Mouse (Mus musculus) ES-Bruce4 (cell line): ENCODE results near the gene Nosip. TPM values are rescaled to one million over a fixed set of nuclear protein-coding genes. Genes with fewer than 3 reads are reported as not detected.
"Not testable (repeated sequence)": the region's sequence is repeated elsewhere in the genome, so short reads cannot be mapped to it uniquely, and the experiment has no call there.

Experiments
- H3K27ac ChIP-seq: 2 replicates; pipeline ENCODE4 v1.5.1; 2012; ENCODE audit warnings: low read length, inconsistent platforms; ENCODE audit not compliant: insufficient read depth
- H3K27me3 ChIP-seq: 2 replicates; pipeline ENCODE4 v1.6.1; 2012; ENCODE audit warnings: mild to moderate bottlenecking, low read length, inconsistent platforms; ENCODE audit not compliant: control insufficient read depth, poor library complexity, insufficient read depth, severe bottlenecking
- H3K36me3 ChIP-seq: 2 replicates; pipeline ENCODE4 v1.6.1; 2012; ENCODE audit warnings: inconsistent platforms, mild to moderate bottlenecking, low read length, moderate library complexity; ENCODE audit not compliant: control insufficient read depth, poor library complexity, insufficient read depth, severe bottlenecking
- H3K4me1 ChIP-seq: one replicate; pipeline ENCODE4 v1.8.1; 2011; ENCODE audit warnings: low read length; ENCODE audit not compliant: control insufficient read depth, insufficient read depth
- H3K4me3 ChIP-seq: 2 replicates; pipeline ENCODE4 v1.5.1; 2011; ENCODE audit warnings: low read depth, mild to moderate bottlenecking, low read length
- H3K9ac ChIP-seq: 2 replicates; pipeline ENCODE4 v1.6.1; 2012; ENCODE audit warnings: low read depth, mild to moderate bottlenecking, inconsistent platforms; ENCODE audit not compliant: poor library complexity, severe bottlenecking
- H3K9me3 ChIP-seq: replicated peaks from 2 replicates; pipeline ENCODE4 v1.6.1; 2012; ENCODE audit warnings: mild to moderate bottlenecking, low read length, inconsistent platforms; ENCODE audit not compliant: control insufficient read depth, poor library complexity, insufficient read depth, severe bottlenecking
- CTCF ChIP-seq: IDR thresholded peaks from one replicate; pipeline ENCODE4 v1.8.1; 2011; ENCODE audit warnings: low read depth, low read length
- EP300 ChIP-seq: IDR thresholded peaks from 2 replicates; pipeline ENCODE4 v1.6.1; 2011; ENCODE audit warnings: low read depth, low read length; ENCODE audit not compliant: insufficient read depth
- POLR2A ChIP-seq: IDR thresholded peaks from one replicate; pipeline ENCODE4 v1.8.1; 2011; ENCODE audit warnings: low read length; ENCODE audit not compliant: insufficient read depth
- polyA plus RNA-seq: library from polyadenylated mRNA; stranded (reverse); fragments of >200 nt; gene quantifications from 2 replicates; pipeline ENCODE4 v1.2.4, GENCODE M21; 2011; ENCODE audit warnings: low read depth; ENCODE audit not compliant: missing spikeins, insufficient read depth, insufficient read length

The Nosip gene
- polyA plus RNA-seq, 1 experiment = 62.4 TPM

DNA sequence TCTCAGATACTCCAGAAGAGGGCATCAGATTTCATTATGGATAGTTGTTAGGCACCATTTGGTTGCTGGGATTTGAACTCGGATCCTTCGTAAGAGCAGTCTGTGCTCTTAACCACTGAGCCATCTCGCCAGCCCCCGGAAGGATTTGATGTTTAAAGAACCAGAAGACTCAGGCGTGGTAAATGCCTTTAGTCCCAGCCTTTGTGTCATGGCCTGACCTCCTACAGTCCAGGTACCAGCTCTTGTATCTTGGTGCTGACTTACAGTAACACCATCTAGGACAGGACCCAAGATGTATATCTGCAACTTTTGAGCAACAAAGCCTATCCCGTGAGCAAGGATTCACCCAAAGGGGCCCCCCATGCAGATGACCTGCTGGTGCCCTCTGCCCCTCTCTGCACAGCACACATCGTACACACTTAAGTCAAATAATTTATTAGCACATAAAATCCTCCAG, 62.9 kb downstream of the Nosip start:
- Histone ChIP-seq H3K36me3 (peaks cover 66% of the 10 kb centered on the region), H3K4me1 (peaks cover 2% of the 10 kb centered on the region), H3K27ac (peak overlapping the region; percentile 96), H3K9me3 (no peaks in the 10 kb centered on the region), H3K9ac (peak overlapping the region; percentile 99), H3K4me3 (peak overlapping the region; percentile 96), H3K27me3 (no peaks in the 10 kb centered on the region)
- TF ChIP-seq POLR2A = peak; percentile 42
- TF ChIP-seq CTCF = no peak

GRCm38 (mm10) chr7:45125649-45126048, 63.4 kb downstream of the Nosip start:
- Histone ChIP-seq H3K27ac (peak overlapping the region; percentile 96), H3K9ac (peak overlapping the region; percentile 99), H3K36me3 (peaks cover 61% of the 10 kb centered on the region), H3K4me3 (peak overlapping the region; percentile 96)
- not testable (repeated sequence) for H3K4me1 ChIP-seq, H3K27me3 ChIP-seq, H3K9me3 ChIP-seq

DNA sequence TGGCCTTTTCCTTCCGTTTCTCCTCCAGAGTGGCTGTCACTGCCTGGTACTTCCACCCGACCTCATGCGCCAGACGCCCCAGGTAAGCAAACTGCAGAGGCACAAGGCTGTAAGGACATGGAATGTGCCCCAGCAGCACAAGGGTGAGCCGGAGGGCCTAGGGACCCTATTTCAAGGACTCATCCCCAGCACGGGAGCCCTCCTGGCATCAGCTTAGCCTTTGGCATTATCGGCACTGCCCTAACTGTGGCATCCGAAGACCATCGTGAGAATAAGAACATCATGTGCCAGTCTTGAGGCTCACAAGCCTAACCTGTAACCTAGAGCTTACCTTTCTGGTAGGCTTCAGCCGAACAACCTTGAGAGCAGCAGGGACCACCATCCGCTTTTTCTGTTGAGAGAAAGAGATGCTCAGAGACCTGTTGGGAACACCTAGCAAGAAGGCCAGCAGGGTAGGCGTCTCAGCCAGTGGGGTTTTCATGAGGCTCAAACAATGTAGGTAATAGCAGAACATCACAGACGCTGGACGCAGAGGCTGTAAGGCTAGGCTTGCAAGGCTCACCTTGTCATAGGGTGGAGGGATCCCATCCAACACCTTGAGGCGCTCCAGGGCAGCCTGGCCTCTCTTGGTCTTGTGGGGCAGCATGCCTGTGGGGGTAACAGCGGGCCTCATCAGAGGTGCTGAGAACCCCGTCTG, 64.1 kb downstream of the Nosip start:
- Histone ChIP-seq H3K9ac (peak overlapping the region; percentile 99), H3K36me3 (peaks cover 55% of the 10 kb centered on the region), H3K27ac (peak overlapping the region; percentile 96), H3K4me3 (peak overlapping the region; percentile 96), H3K9me3 (no peaks in the 10 kb centered on the region), H3K4me1 (peaks cover 2% of the 10 kb centered on the region), H3K27me3 (no peaks in the 10 kb centered on the region)
- TF ChIP-seq CTCF = no peak
- TF ChIP-seq POLR2A = no peak
- TF ChIP-seq EP300 = no peak

DNA sequence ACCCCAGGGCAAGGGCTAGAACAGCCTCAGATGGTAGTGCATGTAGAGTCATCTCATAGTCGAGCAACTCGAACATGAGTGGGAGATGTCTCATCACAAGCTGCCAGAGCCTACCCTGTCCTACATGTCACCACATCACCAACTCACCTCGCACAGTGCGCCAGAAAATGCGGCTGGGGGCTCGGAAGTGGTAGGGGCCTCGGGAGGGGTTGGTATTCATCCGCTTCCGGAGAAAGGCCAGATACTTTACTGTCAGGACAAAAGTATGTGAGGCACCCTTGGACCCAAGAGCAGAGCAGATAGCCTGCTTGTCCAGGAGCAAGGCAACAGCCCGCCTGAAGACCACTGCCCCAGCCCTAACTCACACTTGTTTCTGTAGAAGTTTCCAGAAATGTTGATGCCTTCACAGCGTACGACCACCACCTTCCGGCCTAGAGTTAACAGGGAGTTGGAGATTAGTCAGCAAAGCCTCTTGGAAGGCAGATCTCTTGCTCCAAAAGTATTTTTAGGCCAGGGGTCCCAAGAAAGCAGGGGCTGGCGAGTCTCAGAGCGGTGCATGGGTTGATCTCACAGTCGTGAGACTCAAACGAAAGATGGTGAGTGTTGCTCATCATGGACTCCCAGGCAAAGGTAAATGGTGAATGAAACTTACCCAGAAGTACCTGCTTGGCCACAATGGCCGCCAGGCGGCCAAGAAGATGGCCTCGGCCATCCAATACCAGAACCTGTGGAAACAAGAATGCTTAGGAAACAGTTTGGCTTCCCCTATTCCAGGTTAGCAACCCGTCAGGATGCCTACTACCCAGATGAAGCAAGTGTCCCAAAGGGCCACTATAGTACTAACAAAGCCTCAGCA, 64.8 kb downstream of the Nosip start:
- H3K36me3 ChIP-seq = peaks cover 47% of the 10 kb centered on the region
- peak overlapping the region; percentile 96 for H3K27ac ChIP-seq
- TF ChIP-seq POLR2A = no peak
- TF ChIP-seq CTCF = no peak
- no peak for TF ChIP-seq EP300
- no peaks in the 10 kb centered on the region for H3K27me3 ChIP-seq
- H3K4me1 ChIP-seq = no peaks in the 10 kb centered on the region
- H3K9ac ChIP-seq = peak overlapping the region; percentile 99
- peak overlapping the region; percentile 96 for H3K4me3 ChIP-seq
- no peaks in the 10 kb centered on the region for H3K9me3 ChIP-seq

Other genes starting within 250 kb of the Nosip start
- gene Nup62, start 246.3 kb upstream of the Nosip start, polyA plus RNA-seq = 90.6 and 109 TPM in 2 replicates
- 4.7 and 6.4 TPM in 2 replicates for gene Il4i1, start 246.0 kb upstream of the Nosip start, polyA plus RNA-seq
- gene Atf5, start 245.8 kb upstream of the Nosip start, polyA plus RNA-seq = 9.6 and 14.6 TPM in 2 replicates
- gene Akt1s1, start 213.4 kb upstream of the Nosip start, polyA plus RNA-seq = 38.1 and 38.3 TPM in 2 replicates
- gene Tbc1d17, start 213.3 kb upstream of the Nosip start, polyA plus RNA-seq = 33.9 and 46.7 TPM in 2 replicates
- 22.3 and 30.3 TPM in 2 replicates for gene Pnkp, start 205.3 kb upstream of the Nosip start, polyA plus RNA-seq
- 153 and 160 TPM in 2 replicates for gene Ptov1, start 192.6 kb upstream of the Nosip start, polyA plus RNA-seq
- gene Med25, start 169.7 kb upstream of the Nosip start, polyA plus RNA-seq = 54.0 and 65.6 TPM in 2 replicates
- 15.5 and 17.5 TPM in 2 replicates for gene Fuz, start 166.3 kb upstream of the Nosip start, polyA plus RNA-seq
- gene Ap2a1, start 132.9 kb upstream of the Nosip start, polyA plus RNA-seq = 88.5 and 107 TPM in 2 replicates
- not detected in 2 replicates for gene Tsks, start 119.2 kb upstream of the Nosip start, polyA plus RNA-seq
- 73.3 and 84.5 TPM in 2 replicates for gene Cpt1c, start 87.6 kb upstream of the Nosip start, polyA plus RNA-seq
- gene Prmt1, start 75.9 kb upstream of the Nosip start, polyA plus RNA-seq = 461 and 485 TPM in 2 replicates
- 56.1 and 57.5 TPM in 2 replicates for gene Irf3, start 64.8 kb upstream of the Nosip start, polyA plus RNA-seq
- 41.9 and 46.8 TPM in 2 replicates for gene Bcl2l12, start 63.7 kb upstream of the Nosip start, polyA plus RNA-seq
- gene Scaf1, start 46.1 kb upstream of the Nosip start, polyA plus RNA-seq = 64.2 and 73.2 TPM in 2 replicates
- 72.4 and 80.4 TPM in 2 replicates for gene Rras, start 44.5 kb upstream of the Nosip start, polyA plus RNA-seq
- gene Prr12, start 9.5 kb upstream of the Nosip start, polyA plus RNA-seq = 35.0 and 35.5 TPM in 2 replicates
- gene Prrg2, start 248 bp downstream of the Nosip start, polyA plus RNA-seq = 7.7 and 12.0 TPM in 2 replicates
- gene Rcn3, start 29.8 kb downstream of the Nosip start, polyA plus RNA-seq = 66.7 and 88.2 TPM in 2 replicates
- 2.0 and 2.5 TPM in 2 replicates for gene Fcgrt, start 41.4 kb downstream of the Nosip start, polyA plus RNA-seq
- gene Rps11, start 62.0 kb downstream of the Nosip start, polyA plus RNA-seq = 2,753 and 2,969 TPM in 2 replicates
- 3,729 and 4,020 TPM in 2 replicates for gene Rpl13a, start 66.3 kb downstream of the Nosip start, polyA plus RNA-seq
- gene Gm45713, start 73.8 kb downstream of the Nosip start, polyA plus RNA-seq = not detected in 2 replicates
- 3.0 and 3.7 TPM in 2 replicates for gene Flt3l, start 74.0 kb downstream of the Nosip start, polyA plus RNA-seq
- 38.5 and 43.6 TPM in 2 replicates for gene Pih1d1, start 91.9 kb downstream of the Nosip start, polyA plus RNA-seq
- gene Aldh16a1, start 92.2 kb downstream of the Nosip start, polyA plus RNA-seq = 36.9 and 44.2 TPM in 2 replicates
- 0.94 and 1.6 TPM in 2 replicates for gene Slc17a7, start 101.5 kb downstream of the Nosip start, polyA plus RNA-seq
- 0.68 and 1.2 TPM in 2 replicates for gene Gfy, start 117.1 kb downstream of the Nosip start, polyA plus RNA-seq
- gene Pth2, start 118.6 kb downstream of the Nosip start, polyA plus RNA-seq = not detected in 2 replicates
- gene Ccdc155, start 142.5 kb downstream of the Nosip start, polyA plus RNA-seq = 2.2 and 2.6 TPM in 2 replicates
- gene Dkkl1, start 149.7 kb downstream of the Nosip start, polyA plus RNA-seq = 4.2 and 8.6 TPM in 2 replicates
- 147 and 152 TPM in 2 replicates for gene Tead2, start 153.3 kb downstream of the Nosip start, polyA plus RNA-seq
- 2.2 and 3.4 TPM in 2 replicates for gene Cd37, start 176.7 kb downstream of the Nosip start, polyA plus RNA-seq
- gene Slc6a16, start 178.7 kb downstream of the Nosip start, polyA plus RNA-seq = 0.55 and 0.63 TPM in 2 replicates
- gene Slc6a21, start 215.1 kb downstream of the Nosip start, polyA plus RNA-seq = not detected in 2 replicates